In the genomic region with DNA sequence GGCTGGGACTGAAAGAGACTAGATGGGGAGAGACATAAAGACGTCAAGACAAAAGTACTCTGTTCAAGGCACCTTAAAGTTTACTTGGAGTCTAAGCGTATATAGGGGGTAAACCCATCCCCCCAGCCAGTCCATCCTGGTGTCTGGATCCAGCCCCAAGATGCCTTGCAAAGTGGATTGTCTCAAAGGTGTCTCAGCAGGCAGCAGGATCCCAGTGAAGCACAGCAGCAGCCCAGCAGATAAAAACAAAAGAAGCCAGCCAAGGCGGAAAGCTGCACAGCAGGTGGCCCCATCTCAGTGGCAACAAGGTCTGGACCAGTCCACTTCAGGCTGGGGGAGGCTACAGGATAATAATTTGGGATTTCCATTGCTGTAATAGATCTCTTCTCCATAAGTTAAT, we compare ENCODE assay signal across 11 mouse cellular contexts.
"Had no signal": no experiment of that assay in that cellular context is flagged by ENCODE, and none has a peak within 500 bp of the region (broad histone marks: within the 10 kb centered on the region; RNA-seq: fewer than 3 reads in every experiment).

No protein-coding gene starts in this region.

- DNase-seq: kidney, postnatal 10 days; left cerebral cortex, postnatal 4 days; lung, embryonic 14.5 days; lung, postnatal 10 days; lung, postnatal 4 days; thymus, postnatal 4 days had no signal

- H3K36me3 ChIP-seq: limb, embryonic 15.5 days; liver, embryonic 12.5 days; midbrain, embryonic 12.5 days had no signal

- ATAC-seq: liver, embryonic 12.5 days had no signal

- H3K4me2 ChIP-seq: limb, embryonic 15.5 days; liver, embryonic 12.5 days; lung, embryonic 14.5 days; midbrain, embryonic 12.5 days had no signal

- H3K9ac ChIP-seq: limb, embryonic 15.5 days; liver, embryonic 12.5 days; lung, embryonic 14.5 days; midbrain, embryonic 12.5 days had no signal

- H3K9me3 ChIP-seq: limb, embryonic 15.5 days; liver, embryonic 12.5 days; midbrain, embryonic 12.5 days had no signal

- H3K4me3 ChIP-seq: limb, embryonic 15.5 days; liver, embryonic 12.5 days; megakaryocyte, embryonic 14.5 days; midbrain, embryonic 12.5 days had no signal

- H3K4me1 ChIP-seq: limb, embryonic 15.5 days; liver, embryonic 12.5 days; megakaryocyte, embryonic 14.5 days had no signal

- H3K27ac ChIP-seq: limb, embryonic 15.5 days; liver, embryonic 12.5 days; midbrain, embryonic 12.5 days; stomach, postnatal 0 days had no signal

- H3K27me3 ChIP-seq: limb, embryonic 15.5 days; liver, embryonic 12.5 days; megakaryocyte, embryonic 14.5 days; midbrain, embryonic 12.5 days had no signal
